Mouse (Mus musculus) bone marrow, adult 2 months (tissue): ENCODE data around the gene L3mbtl2.

Experiments used
- CTCF ChIP-seq: fragments of 200-500 bp; IDR thresholded peaks from 2 replicates; pipeline ENCODE4 v1.5.1; 2011; ENCODE audit warnings: low read length, control low read depth; ENCODE audit not compliant: control insufficient read depth, insufficient read depth
- POLR2A ChIP-seq: fragments of 200-500 bp; IDR thresholded peaks from 2 replicates; pipeline ENCODE4 v1.6.1; 2011; ENCODE audit warnings: low read depth, mild to moderate bottlenecking, control low read depth, low read length, borderline replicate concordance; ENCODE audit not compliant: control insufficient read depth

GRCm38 (mm10) chr15:81709686-81710085 lies 46.0 kb downstream of the L3mbtl2 start:
- TF ChIP-seq POLR2A (no peak), CTCF (no peak)
